Mouse (Mus musculus): ENCODE measurements around the gene Pdlim7.

Gene Pdlim7

DNA sequence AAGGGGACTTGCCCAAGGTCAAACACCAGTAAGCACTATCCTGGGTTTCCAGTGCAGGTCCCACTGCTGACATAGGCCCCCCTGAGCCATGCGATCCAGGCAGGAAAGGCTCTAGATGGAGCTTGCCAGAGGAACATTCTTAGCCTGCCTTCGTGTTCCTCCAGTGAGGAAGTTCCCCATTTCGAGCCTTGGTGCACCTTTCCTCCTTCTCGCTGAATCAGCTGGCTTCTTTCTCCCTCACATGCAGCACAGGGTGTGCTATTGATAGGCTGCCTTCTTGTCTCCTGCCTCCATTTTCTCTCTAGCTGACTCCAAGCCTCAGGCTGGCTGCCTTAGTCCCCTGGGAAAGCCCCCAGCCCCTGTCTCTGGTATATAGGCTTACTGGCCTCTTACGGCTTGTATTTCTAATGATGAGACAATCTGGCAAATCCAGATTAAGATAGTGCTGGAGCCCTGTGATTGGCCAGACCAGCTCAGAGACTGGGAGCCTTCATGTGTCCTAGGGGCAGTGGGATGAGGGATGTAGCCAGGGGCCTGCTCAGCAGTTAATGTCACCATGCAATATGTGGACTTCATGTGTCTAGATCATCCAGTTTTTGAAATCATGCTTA is 47.5 kb downstream of the Pdlim7 start:
- DNase-seq (ENCODE audit: low spot score in 2 of 2): no peak

DNA sequence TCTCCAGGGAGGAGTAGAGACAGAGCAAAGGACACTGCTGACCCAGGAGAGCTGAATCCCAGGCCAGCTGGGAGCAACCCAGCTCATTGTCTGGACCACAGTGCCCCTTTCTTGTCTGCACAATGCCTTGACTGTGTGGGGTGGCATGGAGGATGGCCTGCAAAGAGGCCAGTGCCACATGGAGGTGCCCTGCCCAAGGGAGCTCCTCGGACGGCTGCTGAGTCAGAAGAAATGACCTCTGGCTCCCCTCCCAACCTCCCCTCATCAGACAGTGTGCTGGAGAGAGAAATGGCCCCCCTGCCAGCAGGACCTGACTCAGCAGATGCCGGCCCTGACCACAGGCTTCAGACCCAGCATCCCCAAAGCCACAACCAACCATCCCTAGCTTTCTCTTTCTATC is 48.3 kb downstream of the Pdlim7 start:
- no peak for DNase-seq (ENCODE audit: low spot score in 2 of 2)

DNA sequence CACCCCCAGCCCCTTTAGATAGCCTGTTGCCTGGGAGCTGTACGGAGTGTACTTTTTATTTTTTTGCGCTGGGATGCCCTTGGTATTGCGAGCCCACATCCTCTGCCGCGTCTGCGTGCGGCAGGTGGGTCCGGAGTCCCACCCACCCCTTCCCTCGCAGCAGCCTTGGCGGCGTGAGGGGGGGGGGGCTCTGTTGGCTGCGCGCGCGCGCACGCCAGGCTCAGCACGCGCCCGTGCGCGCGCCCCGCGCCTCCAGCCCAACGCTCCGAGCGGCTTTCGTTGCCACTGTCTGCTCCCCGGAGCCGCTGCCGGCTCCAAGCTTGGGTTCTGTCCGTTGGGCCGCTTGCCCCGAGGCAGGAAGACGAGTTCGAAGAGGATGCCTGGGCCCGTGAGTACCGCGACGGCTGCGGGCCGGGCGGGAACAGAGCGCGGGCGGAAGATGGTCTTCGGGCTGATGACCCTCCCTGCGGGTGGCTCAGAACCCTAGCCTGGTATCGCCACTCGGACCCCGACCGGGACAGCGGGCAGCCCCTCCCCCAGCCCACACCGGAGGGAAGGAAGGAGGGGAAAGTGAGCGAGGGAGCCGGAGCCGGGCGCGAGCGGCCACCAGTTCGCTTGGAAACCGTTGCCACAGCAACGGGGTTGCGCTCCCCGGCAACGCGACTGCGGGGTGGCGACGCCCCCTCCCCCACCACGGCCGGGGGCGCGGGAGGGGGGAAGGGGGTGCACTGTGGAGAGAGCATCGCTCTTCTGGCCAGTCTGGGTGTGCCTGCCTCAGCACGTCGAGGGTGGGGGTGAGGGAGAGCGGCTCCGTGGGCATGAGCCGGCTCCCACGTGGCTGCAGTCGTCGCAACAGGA is 49.2 kb downstream of the Pdlim7 start, which contains the start of gene Prr7:
Prr7 (plus strand) TSS at position 241 of the 858 bp plus-strand sequence.
- peak; percentile 50 to 58 for DNase-seq (ENCODE audit: low spot score in 2 of 2)

DNA sequence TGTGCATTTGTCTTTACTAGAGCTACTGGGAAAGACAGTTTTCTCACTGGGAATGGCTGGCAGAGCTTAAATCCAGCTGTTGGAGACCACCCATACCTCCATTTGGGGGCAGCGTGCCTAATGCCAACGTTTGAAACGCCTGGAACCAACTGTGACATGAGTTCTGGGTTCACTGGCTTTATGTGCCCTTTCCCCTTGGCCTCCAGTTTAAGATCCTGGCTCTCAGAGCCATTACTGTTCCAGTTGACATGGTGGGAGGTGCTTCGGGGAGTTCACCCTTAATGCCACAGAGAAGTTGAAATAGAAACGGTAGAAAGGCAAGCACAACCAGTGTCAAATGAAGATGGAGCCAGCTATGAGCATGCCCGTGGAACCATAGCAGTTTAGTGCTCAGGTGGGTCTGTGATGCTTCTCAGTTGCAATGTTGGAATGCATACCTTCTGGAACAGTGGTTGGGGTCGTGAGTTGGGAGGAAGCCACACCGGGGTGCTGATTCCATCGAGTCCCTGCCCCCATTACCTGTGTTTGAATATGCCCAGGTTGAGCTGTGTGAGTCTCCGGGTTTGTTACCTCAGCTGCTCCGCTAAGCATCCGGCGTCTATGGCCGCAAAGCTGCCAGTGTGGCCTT is 50.0 kb downstream of the Pdlim7 start:
- DNase-seq (ENCODE audit: low spot score in 2 of 2): peak; percentile 55

DNA sequence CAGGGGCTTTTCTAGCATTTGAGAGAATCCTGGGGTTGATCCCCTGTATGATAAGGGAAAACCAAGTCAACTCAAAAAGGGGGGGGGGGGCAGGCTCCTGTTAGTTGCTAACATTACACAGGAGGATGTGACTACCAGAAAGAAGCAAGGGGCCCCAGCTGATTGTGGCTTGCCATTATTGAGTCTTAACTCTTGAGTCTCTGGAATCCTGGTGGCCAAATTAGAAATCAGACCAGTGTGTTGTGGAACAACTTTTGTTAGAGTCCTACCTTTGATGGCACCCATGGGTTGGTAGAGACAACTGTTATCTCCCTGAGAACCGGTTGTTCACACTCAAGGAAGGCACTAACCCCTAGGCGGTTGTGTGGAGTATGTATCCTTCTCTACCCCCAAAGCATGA is 50.5 kb downstream of the Pdlim7 start:
- DNase-seq (ENCODE audit: low spot score in 2 of 2): no peak

DNA sequence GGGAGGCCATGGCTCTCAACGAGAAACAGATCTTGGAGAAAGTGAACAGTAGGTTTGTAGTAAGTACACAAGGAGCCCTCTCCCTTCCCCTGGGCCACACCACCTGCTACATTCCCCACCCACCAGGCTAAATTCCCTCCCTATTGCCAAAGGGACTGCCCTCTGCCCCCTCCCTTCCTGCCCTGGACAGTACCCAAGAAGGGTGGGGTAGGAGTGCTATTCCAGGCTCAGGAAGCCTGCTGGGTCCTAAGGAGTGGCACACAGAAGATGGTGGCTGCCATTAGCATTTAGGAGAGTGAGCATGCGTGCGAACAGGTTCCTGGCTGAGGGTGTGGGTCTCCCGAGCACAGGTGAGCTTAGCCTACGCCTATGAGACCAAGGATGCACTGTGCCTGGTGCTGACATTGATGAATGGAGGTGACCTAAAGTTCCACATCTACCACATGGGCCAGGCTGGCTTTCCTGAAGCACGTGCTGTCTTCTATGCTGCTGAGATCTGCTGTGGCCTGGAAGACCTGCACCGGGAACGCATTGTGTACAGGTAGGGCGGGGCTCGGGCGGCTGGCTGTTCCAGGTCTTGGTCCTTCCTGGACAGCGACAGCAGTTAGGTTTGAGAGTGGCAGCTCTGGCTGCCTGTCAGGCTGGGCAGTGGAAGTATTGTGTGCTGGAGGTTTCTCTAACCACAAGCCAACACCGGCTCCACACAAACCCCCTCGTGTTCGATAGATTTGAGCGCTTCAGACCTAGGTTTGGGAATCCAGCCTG is 61.5 kb downstream of the Pdlim7 start:
- DNase-seq (ENCODE audit: low spot score in 2 of 2): no peak

DNA sequence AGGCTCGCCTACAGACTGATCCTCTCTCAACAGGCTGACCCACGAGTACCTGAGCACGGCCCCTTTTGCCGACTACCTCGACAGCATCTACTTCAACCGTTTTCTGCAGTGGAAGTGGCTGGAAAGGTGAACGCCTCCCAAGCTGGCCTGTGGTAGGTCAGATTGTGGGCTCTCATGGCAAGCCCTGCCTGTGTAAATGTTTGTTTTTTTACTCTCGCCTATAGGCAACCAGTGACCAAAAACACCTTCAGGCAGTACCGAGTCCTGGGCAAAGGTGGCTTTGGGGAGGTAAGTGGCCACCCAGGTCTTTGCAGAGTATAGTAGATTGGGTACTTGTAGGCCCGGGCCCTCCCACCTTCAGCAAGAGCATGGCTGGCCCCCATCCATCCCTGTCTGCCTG is 62.2 kb downstream of the Pdlim7 start:
- DNase-seq (ENCODE audit: low spot score in 2 of 2): no peak

DNA sequence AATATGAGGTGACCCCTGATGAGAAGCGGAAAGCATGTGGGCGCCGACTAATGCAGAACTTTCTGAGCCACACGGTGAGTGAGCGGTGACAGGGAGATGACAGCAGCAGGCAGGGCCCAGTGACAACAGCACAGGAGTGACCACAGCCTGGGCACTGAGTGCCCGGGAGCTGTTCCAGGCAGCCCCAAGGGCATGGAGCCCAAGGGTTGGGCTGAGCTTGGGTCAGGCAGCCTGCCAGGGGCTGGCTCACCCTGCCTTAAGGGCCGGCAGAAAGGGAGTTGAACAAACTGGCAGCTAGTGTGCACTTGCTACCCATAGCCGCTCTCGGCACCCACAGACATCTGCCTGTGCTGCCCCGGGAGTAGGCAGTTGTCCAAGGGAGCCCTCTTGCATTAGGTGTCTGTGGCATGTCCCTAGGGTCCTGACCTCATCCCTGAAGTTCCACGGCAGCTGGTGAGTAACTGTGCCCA is 62.9 kb downstream of the Pdlim7 start:
- DNase-seq (ENCODE audit: low spot score in 2 of 2): no peak

DNA sequence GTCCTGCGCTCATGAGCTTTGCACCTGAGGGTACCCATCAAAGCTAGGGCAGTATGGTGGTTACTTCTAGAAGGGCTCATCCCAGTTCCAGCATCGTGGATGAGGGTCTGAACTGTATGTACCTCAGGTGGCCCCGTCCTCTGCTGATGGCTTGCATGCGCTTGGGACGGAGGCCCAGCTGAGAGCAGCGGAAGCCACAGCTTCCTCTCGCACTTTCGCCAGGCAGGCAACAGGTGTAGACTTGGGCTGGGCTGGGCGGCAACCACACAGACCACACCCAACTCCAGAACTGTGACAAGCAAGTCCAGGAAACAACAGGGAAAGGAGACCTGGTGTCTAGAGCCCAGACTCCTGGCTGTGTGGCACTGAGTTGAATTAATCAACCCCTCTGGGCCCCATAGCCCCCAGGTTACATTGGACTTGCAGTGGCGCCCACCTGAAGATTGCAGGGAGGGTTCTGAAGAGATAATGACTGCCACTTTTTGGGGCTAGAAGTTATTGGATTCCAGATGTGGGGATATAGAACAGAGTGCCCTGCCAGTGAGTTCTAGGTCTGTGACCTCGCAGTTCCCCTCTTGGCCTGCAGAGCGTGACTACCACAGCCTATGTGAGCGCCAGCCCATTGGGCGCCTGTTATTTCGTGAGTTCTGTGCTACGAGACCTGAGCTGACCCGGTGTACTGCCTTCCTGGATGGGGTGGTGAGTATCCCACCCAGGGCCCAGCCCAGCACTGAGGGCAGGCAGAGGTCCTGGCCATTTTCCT is 63.6 kb downstream of the Pdlim7 start:
- DNase-seq (ENCODE audit: low spot score in 2 of 2): peak; percentile 89

DNA sequence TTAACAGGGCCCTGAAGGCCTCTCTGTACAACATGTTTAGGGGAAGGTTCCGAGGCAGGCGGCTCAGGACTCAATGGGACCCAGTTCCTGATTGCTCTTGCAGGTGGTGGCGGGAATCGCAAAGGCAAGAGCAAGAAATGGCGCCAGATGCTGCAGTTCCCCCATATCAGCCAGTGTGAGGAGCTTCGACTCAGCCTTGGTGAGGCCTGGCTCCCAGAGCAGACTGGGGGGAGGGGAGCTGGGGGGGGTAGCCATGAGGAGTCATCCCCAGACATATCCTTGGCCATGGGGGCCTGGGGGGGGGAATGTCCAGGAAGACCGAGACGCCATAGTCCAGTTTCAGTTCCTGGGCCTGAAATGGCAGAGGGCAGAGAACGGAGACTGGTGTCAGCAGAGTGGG is 64.3 kb downstream of the Pdlim7 start:
- peak in 1 of 2 experiments; percentile 52 for DNase-seq (ENCODE audit: low spot score in 2 of 2)

DNA sequence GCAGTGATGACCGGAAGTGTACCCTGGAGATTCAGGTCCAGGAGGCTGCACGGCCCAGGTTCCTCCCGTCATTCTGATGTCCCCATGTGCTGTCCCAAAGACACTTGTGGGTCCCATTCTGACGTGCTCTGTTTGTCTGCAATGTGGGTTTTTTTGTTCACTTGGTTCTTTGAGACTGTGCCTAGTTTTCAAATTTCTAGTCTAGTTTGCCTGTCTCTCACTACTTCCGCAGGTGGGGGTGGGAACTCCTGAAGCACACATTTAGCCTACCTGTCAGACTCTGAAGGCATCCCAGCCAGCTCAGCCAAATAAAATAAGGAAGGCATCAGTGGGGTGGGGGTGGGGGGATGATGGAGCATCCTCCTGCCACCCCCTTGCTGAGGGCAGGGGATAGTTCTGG is 65.3 kb downstream of the Pdlim7 start:
- DNase-seq (ENCODE audit: low spot score in 2 of 2): no peak

DNA sequence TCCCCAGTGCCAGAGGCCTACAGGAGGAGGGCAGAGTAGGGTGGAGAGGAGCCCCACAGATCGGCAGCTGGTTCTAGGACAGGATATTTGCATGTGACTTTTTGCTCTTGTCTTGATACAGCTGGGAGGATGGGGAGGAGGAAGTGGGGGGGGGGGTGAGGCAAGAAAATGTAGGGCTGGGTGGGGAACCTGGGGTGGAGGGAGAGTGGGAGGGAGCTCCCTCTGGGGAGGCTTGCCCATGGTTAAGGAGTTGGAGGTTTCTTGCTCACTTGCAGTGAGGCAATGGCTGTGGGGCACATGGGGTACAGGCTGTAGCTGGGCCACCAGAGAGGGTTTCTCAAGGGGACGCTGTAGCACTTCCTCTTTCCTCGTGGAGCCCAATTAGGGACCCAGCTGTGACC is 65.9 kb downstream of the Pdlim7 start:
- peak; percentile 85 to 86 for DNase-seq (ENCODE audit: low spot score in 2 of 2)

DNA sequence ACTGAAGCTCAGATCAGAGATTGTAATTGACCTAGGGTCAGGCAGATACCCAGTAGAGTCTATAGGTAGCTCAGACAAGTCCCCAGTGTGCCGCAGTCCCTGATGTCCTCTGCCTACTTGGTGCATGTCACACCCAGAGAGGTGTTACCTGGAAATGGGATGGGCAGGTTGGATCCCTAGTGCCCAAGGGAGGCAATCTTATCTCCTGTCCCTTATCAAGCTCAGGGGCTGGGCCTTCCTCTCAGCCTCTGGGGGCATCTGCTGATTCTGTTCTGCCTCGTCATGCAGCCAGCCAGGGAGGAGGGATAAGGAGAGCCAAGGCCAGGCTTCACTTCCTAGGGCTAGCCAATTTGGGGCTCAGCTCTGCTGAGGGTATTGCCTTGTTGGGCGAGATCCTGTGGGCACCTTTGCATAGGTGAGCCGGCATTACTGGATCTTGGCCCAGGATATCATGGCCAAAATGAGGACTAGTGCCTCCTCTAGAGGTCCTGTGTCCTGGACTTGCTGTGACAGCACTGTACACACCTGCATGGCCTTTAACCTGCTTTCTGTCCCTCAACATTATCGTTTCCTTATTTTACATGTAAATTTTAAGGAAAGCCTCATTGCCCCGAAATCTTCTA is 66.9 kb downstream of the Pdlim7 start:
- peak; percentile 47 to 59 for DNase-seq (ENCODE audit: low spot score in 2 of 2)

Measured in spleen, postnatal 36 days (tissue).